Mouse (Mus musculus) midbrain, embryonic 12.5 days (tissue): ENCODE data around the gene Ppfia3. TPM values are rescaled to one million over a fixed set of nuclear protein-coding genes. Genes with fewer than 3 reads are reported as not detected.
"Not testable (repeated sequence)": the region's sequence is repeated elsewhere in the genome, so short reads cannot be mapped to it uniquely, and the experiment has no call there.

Source experiments
- ATAC-seq: fragments of 200-750 bp; cut with Nextera tagmentation; 2 replicates; pipeline ENCODE4 v1.8.0; 2017; ENCODE audit warnings: low read depth, moderate TSS enrichment, moderate library complexity; ENCODE audit not compliant: low FRiP score
- H3K27ac ChIP-seq: fragments of 300-500 bp; sonication (generic); replicated peaks from 2 replicates; pipeline ENCODE4 v1.5.1; 2016; ENCODE audit warnings: mild to moderate bottlenecking
- H3K27me3 ChIP-seq: fragments of 300-500 bp; sonication (generic); 2 replicates; pipeline ENCODE4 v1.6.1; 2016; ENCODE audit warnings: mild to moderate bottlenecking
- H3K36me3 ChIP-seq: fragments of 300-500 bp; sonication (generic); 2 replicates; pipeline ENCODE4 v1.6.1; 2016
- H3K4me1 ChIP-seq: fragments of 300-500 bp; sonication (generic); 2 replicates; pipeline ENCODE4 v1.6.1; 2016
- H3K4me2 ChIP-seq: fragments of 300-500 bp; sonication (generic); replicated peaks from 2 replicates; pipeline ENCODE4 v1.6.1; 2016; ENCODE audit warnings: mild to moderate bottlenecking, moderate library complexity
- H3K4me3 ChIP-seq: fragments of 300-500 bp; sonication (generic); 2 replicates; pipeline ENCODE4 v1.5.1; 2016; ENCODE audit warnings: mild to moderate bottlenecking
- H3K9ac ChIP-seq: fragments of 300-500 bp; sonication (generic); replicated peaks from 2 replicates; pipeline ENCODE4 v1.6.1; 2016; ENCODE audit warnings: mild to moderate bottlenecking, moderate library complexity
- H3K9me3 ChIP-seq: fragments of 300-500 bp; sonication (generic); 2 replicates; pipeline ENCODE4 v1.6.1; 2016; ENCODE audit warnings: mild to moderate bottlenecking
- WGBS: fragments of 180-500 bp; shearing (Covaris S2); methylation state at CpG from one replicate; pipeline ENCODE4 v1.1.7; 2016; 5-methylcytosine and 5-hydroxymethylcytosine counted together
- polyA plus RNA-seq: library from polyadenylated mRNA; unstranded; fragments of >200 nt; fragmentation: Nextera tagmentation; extraction: Ambion mirVana; gene quantifications from 2 replicates; pipeline ENCODE4 v1.2.1, GENCODE M21; 2016

The Ppfia3 gene
- polyA plus RNA-seq, 1 experiment from 2014 or later: 15.0 TPM

DNA sequence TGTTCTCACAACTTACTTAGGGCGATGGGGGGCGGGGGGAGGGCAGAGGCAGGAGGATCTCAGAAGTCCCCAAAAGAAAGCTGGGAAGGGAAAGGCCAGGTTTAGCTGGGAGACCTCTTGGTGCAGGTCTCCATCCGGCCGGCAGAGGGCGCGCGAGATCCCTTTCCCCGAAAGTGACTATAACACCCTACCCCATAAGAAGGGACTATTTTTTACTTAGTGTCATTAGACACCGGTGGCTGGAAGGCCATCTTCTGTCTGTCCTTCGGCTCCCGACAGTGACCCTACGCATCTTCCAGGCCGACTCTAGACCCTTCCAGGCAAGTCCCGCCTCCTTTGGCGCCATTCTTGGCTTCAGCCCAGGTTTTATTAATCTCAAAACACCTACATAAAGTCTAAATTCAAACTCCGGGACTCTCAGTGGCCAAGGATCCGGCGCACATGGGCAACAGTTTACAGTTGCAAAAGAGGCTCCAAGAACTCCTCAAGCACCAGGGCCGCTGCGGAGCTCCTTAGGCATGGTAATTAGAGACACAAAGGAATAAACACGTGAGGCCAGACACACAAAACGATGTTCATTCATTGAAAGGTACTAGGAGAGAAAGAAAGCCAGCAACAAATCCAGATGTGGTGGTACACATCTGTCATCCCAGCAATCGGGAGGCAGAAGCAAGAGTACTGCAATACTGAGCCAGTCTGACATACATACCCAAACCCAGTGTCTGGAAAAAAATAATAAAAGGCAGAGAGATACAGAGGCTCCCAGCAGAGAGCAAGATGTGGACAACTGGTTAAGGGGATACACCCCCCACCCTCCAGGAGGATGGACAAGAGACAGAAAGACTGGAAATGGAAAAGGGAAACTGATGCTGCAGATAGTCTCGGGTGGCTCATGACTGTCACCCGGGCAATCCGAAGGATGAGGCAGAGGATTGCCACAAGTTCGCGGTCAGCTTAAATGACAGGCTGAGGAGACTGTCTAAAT lies 38.6 kb upstream of the Ppfia3 start, which contains the start of gene Kcna7:
TSS of gene Kcna7 (plus strand) at position 563 of the 985 bp plus-strand sequence.
- no peaks in the 10 kb centered on the region for H3K9me3 ChIP-seq
- H3K4me1 ChIP-seq: peaks cover 12% of the 10 kb centered on the region
- H3K9ac ChIP-seq: no peak within 1 kb of the TSS; the same call in 1 of the 2 replicates
- H3K4me2 ChIP-seq: peak within 1 kb of the TSS; percentile 43
- H3K4me3 ChIP-seq: peak within 1 kb of the TSS; percentile 30
- peaks cover 58% of the 10 kb centered on the region for H3K27me3 ChIP-seq
- 12% methylated on average over 28 of the region's 28 CpGs for WGBS
- no peaks in the 10 kb centered on the region for H3K36me3 ChIP-seq
- no peak within 1 kb of the TSS for H3K27ac ChIP-seq
- 0 out of 2 replicates have a peak, but pooled peaks have one; percentile 23 for ATAC-seq

DNA sequence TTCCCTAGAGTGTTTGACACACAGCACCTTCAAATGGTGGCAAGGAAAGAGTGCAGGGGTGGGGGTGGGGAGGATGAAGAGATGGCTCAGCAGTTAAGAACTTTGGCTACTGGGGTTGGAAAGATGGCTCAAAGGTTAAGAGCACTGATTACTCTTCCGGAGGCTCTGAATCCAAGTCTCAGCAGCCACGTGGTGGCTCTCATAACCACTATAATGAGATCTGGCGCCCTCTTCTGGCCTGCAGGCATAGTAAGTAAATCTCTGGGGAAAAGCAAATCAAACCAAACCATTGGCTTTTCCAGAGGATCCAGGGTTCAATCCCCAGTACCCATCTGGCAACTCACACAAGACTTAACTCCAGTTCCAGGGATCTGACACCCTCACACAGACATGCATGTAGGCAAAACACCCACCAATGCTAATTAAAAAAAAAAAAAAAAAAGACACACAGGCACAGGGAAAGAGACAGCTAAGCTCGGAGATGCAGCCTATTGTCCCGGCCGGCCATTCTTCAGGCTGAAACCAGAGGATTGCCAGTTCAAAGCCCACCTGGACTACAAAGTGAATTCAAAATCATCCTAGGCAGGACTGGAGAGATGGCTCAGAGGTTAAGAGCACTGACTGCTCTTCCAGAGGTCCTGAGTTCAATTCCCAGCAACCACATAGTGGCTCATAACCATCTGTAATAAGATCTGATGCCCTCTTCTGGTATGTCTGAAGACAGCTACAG lies 36.9 kb upstream of the Ppfia3 start:
- 48% methylated on average over 6 of the region's 6 CpGs for WGBS
- Histone ChIP-seq H3K4me3 (no peak overlapping the region), H3K4me2 (no peak overlapping the region), H3K27me3 (peaks cover 42% of the 10 kb centered on the region), H3K4me1 (peaks cover 12% of the 10 kb centered on the region), H3K27ac (no peak overlapping the region), H3K9me3 (no peaks in the 10 kb centered on the region), H3K36me3 (no peaks in the 10 kb centered on the region), H3K9ac (no peak overlapping the region)
- ATAC-seq: no peak

- no peak overlapping the region for H3K9ac ChIP-seq
- ATAC-seq: no peak
- H3K9me3 ChIP-seq: no peaks in the 10 kb centered on the region
- H3K4me3 ChIP-seq: no peak overlapping the region
- peaks cover 21% of the 10 kb centered on the region for H3K27me3 ChIP-seq
- H3K4me2 ChIP-seq: no peak overlapping the region
- 69% methylated on average over 10 of the region's 10 CpGs for WGBS
- no peak overlapping the region for H3K27ac ChIP-seq
- peaks cover 10% of the 10 kb centered on the region for H3K4me1 ChIP-seq
- H3K36me3 ChIP-seq: no peaks in the 10 kb centered on the region
These were observed 34.8 kb upstream of the Ppfia3 start for GRCm38 (mm10) chr7:45401521-45402085.

GRCm38 (mm10) chr7:45396787-45397186 lies 30.0 kb upstream of the Ppfia3 start:
- H3K4me1 ChIP-seq: peaks cover 18% of the 10 kb centered on the region
- no peak overlapping the region for H3K4me2 ChIP-seq
- WGBS: 77% methylated on average over 2 of the region's 2 CpGs
- peaks cover 17% of the 10 kb centered on the region for H3K36me3 ChIP-seq
- no peaks in the 10 kb centered on the region; the same call in none of the 2 replicates for H3K27me3 ChIP-seq
- no peak for ATAC-seq
- no peak overlapping the region for H3K9ac ChIP-seq
- H3K4me3 ChIP-seq: no peak overlapping the region
- H3K9me3 ChIP-seq: no peaks in the 10 kb centered on the region
- H3K27ac ChIP-seq: no peak overlapping the region

DNA sequence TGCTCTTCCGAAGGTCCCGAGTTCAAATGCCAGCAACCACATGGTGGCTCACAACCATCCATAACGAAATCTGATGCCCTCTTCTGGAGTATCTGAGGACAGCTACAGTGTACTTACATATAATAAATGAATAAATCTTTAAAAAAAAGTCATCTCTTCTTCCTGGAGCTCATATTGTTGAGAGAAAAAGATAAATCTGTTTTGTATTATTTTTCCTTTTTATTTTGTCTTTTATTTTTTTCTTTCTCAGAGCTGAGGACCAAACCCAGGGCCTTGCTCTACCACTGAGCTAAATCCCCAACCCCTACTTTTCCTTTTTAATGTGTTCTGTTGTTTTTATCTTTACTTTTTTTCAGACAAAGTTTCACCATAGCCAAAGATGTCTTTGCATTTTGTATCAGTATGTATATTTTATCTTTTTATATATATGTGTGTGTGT lies 29.5 kb upstream of the Ppfia3 start:
- Histone ChIP-seq H3K4me1 (peaks cover 18% of the 10 kb centered on the region), H3K27ac (peak overlapping the region; percentile 71; the same call in 1 of the 2 replicates), H3K36me3 (peaks cover 21% of the 10 kb centered on the region), H3K4me3 (peak overlapping the region; percentile 88), H3K4me2 (peak overlapping the region; percentile 54)
- H3K9me3 ChIP-seq, H3K9ac ChIP-seq, H3K27me3 ChIP-seq: not testable (repeated sequence)
- WGBS: 12% methylated on average over 3 of the region's 3 CpGs
- ATAC-seq: peak; percentile 13

GRCm38 (mm10) chr7:45395578-45396336 lies 28.9 kb upstream of the Ppfia3 start, which contains the start of gene Snrnp70:
TSS of gene Snrnp70 (minus strand) at chr7:45395742.
- Histone ChIP-seq H3K9ac (peak within 1 kb of the TSS; percentile 95), H3K36me3 (peaks cover 25% of the 10 kb centered on the region), H3K4me1 (peaks cover 18% of the 10 kb centered on the region), H3K4me2 (peak within 1 kb of the TSS; percentile 100), H3K27ac (peak within 1 kb of the TSS; percentile 99), H3K27me3 (no peaks in the 10 kb centered on the region; the same call in 1 of the 2 replicates), H3K4me3 (peak within 1 kb of the TSS; percentile 88), H3K9me3 (no peaks in the 10 kb centered on the region)
- peak; percentile 96 for ATAC-seq
- WGBS: 1% methylated on average over 60 of the region's 60 CpGs

- H3K9ac ChIP-seq: peak overlapping the region; percentile 95
- peak overlapping the region; percentile 88 for H3K4me3 ChIP-seq
- peaks cover 32% of the 10 kb centered on the region for H3K36me3 ChIP-seq
- WGBS: 0% methylated on average over 19 of the region's 20 CpGs
- H3K27ac ChIP-seq: peak overlapping the region; percentile 99
- peaks cover 18% of the 10 kb centered on the region for H3K4me1 ChIP-seq
- H3K9me3 ChIP-seq: no peaks in the 10 kb centered on the region
- no peaks in the 10 kb centered on the region; the same call in 1 of the 2 replicates for H3K27me3 ChIP-seq
- peak; percentile 81 for ATAC-seq
- H3K4me2 ChIP-seq: peak overlapping the region; percentile 100
These were observed 28.3 kb upstream of the Ppfia3 start for GRCm38 (mm10) chr7:45395129-45395541.

GRCm38 (mm10) chr7:45386077-45386476 lies 19.3 kb upstream of the Ppfia3 start:
- H3K4me1 ChIP-seq: no peaks in the 10 kb centered on the region
- ATAC-seq: no peak
- no peaks in the 10 kb centered on the region for H3K9me3 ChIP-seq
- H3K27ac ChIP-seq: no peak overlapping the region
- no peak overlapping the region for H3K4me2 ChIP-seq
- no peaks in the 10 kb centered on the region for H3K27me3 ChIP-seq
- no peak overlapping the region for H3K4me3 ChIP-seq
- 90% methylated on average over 3 of the region's 3 CpGs for WGBS
- peaks cover 98% of the 10 kb centered on the region for H3K36me3 ChIP-seq
- H3K9ac ChIP-seq: no peak overlapping the region

DNA sequence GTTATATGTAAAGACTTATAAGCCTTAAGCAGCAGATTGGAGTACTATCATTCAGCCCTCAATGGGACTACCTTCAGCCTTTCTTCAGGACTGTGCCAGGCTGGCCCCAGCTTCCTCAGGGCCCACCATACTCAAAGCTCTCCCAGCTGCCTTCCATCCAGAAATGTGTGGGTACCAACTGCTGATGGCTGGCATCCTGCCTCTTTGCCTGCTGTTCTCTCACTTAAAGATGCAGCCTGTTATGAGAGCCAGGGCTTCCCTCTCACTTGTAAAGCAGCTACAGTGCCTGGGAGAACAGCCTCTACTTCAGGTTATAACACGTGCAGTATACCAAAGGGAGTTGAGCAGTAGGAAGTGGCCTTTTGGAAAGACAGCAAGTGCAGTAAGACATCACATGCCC lies 9.2 kb upstream of the Ppfia3 start:
- H3K27ac ChIP-seq: no peak overlapping the region
- no peak for ATAC-seq
- H3K9me3 ChIP-seq: no peaks in the 10 kb centered on the region
- H3K4me3 ChIP-seq: no peak overlapping the region
- 97% methylated on average over 1 of the region's 1 CpGs for WGBS
- no peak overlapping the region for H3K9ac ChIP-seq
- H3K36me3 ChIP-seq: peaks cover 86% of the 10 kb centered on the region
- no peak overlapping the region for H3K4me2 ChIP-seq
- H3K27me3 ChIP-seq: peaks cover 9% of the 10 kb centered on the region; the same call in 1 of the 2 replicates
- peaks cover 4% of the 10 kb centered on the region; the same call in 1 of the 2 replicates for H3K4me1 ChIP-seq

GRCm38 (mm10) chr7:45374620-45375019 lies 7.8 kb upstream of the Ppfia3 start:
- Histone ChIP-seq H3K36me3 (peaks cover 71% of the 10 kb centered on the region), H3K27me3 (peaks cover 23% of the 10 kb centered on the region), H3K9ac (no peak overlapping the region), H3K27ac (no peak overlapping the region), H3K9me3 (no peaks in the 10 kb centered on the region), H3K4me1 (peaks cover 18% of the 10 kb centered on the region), H3K4me2 (no peak overlapping the region), H3K4me3 (no peak overlapping the region)
- ATAC-seq: no peak
- 94% methylated on average over 8 of the region's 8 CpGs for WGBS

- Histone ChIP-seq H3K4me2 (no peak overlapping the region), H3K9ac (no peak overlapping the region), H3K36me3 (peaks cover 49% of the 10 kb centered on the region), H3K9me3 (no peaks in the 10 kb centered on the region), H3K27ac (no peak overlapping the region), H3K4me3 (no peak overlapping the region), H3K4me1 (peaks cover 28% of the 10 kb centered on the region), H3K27me3 (peaks cover 40% of the 10 kb centered on the region)
- WGBS: 86% methylated on average over 5 of the region's 5 CpGs
- ATAC-seq: no peak
These were observed 5.6 kb upstream of the Ppfia3 start for GRCm38 (mm10) chr7:45372371-45372770.
